24 mouse cellular contexts compared by ENCODE assay signal in the genomic region with DNA sequence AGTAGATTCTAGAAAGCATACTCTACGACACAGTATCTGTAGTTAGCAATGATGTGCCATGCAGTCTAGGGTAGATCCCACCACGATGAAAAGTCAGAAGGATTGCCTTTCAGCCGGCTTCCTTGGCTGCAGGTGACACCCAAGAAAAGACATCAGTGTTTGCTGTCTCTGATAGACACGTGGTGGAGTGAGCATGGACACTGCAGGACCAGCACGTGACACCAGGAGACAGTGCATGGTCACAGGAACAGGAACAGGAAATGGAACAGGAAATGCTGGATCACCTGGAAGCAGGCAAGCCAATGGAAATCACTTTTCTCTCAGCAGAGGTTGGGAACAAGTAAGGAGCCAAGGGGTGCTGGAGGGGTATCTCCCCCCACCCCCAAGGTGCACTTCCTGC. TPM values are rescaled to one million over a fixed set of nuclear protein-coding genes. Genes with fewer than 3 reads are reported as not detected.
"Had no signal": no experiment of that assay in that cellular context is flagged by ENCODE, and none has a peak within 500 bp of the region (broad histone marks: within the 10 kb centered on the region; RNA-seq: fewer than 3 reads in every experiment).

No protein-coding gene starts in this region.

- H3K27me3 ChIP-seq: midbrain, embryonic 12.5 days; neural tube, embryonic 13.5 days; neural tube, embryonic 15.5 days; stomach, embryonic 15.5 days had no signal

- H3K27ac ChIP-seq: midbrain, embryonic 10.5 days; midbrain, embryonic 12.5 days; neural tube, embryonic 13.5 days; neural tube, embryonic 15.5 days; stomach, embryonic 15.5 days; stomach, postnatal 0 days had no signal

- H3K4me2 ChIP-seq: lung, embryonic 14.5 days; midbrain, embryonic 12.5 days; neural tube, embryonic 13.5 days; neural tube, embryonic 15.5 days; stomach, embryonic 15.5 days had no signal

- DNase-seq: lung, adult 18-20 months; lung, embryonic 14.5 days; lung, postnatal 10 days; lung, postnatal 4 days; midbrain, embryonic 14.5 days; retina, postnatal 1 day; right cerebral cortex, adult 18-20 months; right cerebral cortex, postnatal 25 days; right cerebral cortex, postnatal 4 days; thymus, adult 2 months; thymus, postnatal 25 days; thymus, postnatal 4 days had no signal

- H3K4me3 ChIP-seq: midbrain, embryonic 10.5 days; midbrain, embryonic 12.5 days; neural tube, embryonic 13.5 days; neural tube, embryonic 15.5 days; stomach, embryonic 15.5 days had no signal

- H3K36me3 ChIP-seq: midbrain, embryonic 10.5 days; midbrain, embryonic 12.5 days; neural tube, embryonic 13.5 days; neural tube, embryonic 15.5 days; stomach, embryonic 15.5 days had no signal

RNA-seq across cellular contexts. Expression of a gene that starts 27.8 kb away (rescaled TPM):
- total RNA-seq: megakaryocyte, adult 5-6 weeks; megakaryocyte-erythroid progenitor cell, adult 5-6 weeks had no signal
- polyA plus RNA-seq: liver, embryonic 16.5 days; lung, embryonic 14.5 days; lung, embryonic 16.5 days; neural tube, embryonic 13.5 days; spleen, adult 2 months; stomach, embryonic 15.5 days; testis, adult 2 months had no signal

RNA-seq across cellular contexts. Expression of a gene that starts 56.8 kb away (rescaled TPM):
- total RNA-seq: megakaryocyte, adult 5-6 weeks; megakaryocyte-erythroid progenitor cell, adult 5-6 weeks had no signal
- polyA plus RNA-seq: lung, embryonic 14.5 days; lung, embryonic 16.5 days; midbrain, embryonic 10.5 days; midbrain, embryonic 12.5 days had no signal
